Mouse (Mus musculus): ENCODE data around the gene Tenm3.

Tenm3 gene

GRCm38 (mm10) chr8:48240917-48241531, 602.7 kb downstream of the Tenm3 start:
- DNase-seq, result no peak

- peak; percentile 88 for DNase-seq
These were observed 606.8 kb downstream of the Tenm3 start for GRCm38 (mm10) chr8:48236968-48237367.

GRCm38 (mm10) chr8:48232927-48233326, 610.8 kb downstream of the Tenm3 start:
- DNase-seq, result no peak

GRCm38 (mm10) chr8:48231882-48232281, 611.9 kb downstream of the Tenm3 start:
- DNase-seq, result no peak

GRCm38 (mm10) chr8:48231389-48231788, 612.4 kb downstream of the Tenm3 start:
- no peak for DNase-seq

- DNase-seq, result no peak
These were observed 615.1 kb downstream of the Tenm3 start for GRCm38 (mm10) chr8:48228676-48229075.

- peak; percentile 30 for DNase-seq
These were observed 619.0 kb downstream of the Tenm3 start for GRCm38 (mm10) chr8:48224753-48225152.

GRCm38 (mm10) chr8:48222429-48222769, 621.4 kb downstream of the Tenm3 start:
- peak; percentile 92 for DNase-seq

- peak; percentile 87 for DNase-seq
These were observed 621.9 kb downstream of the Tenm3 start for GRCm38 (mm10) chr8:48221724-48222428.

- DNase-seq, result peak; percentile 32
These were observed 622.4 kb downstream of the Tenm3 start for GRCm38 (mm10) chr8:48221304-48221703.

GRCm38 (mm10) chr8:48220529-48221181, 623.1 kb downstream of the Tenm3 start:
- peak; percentile 60 for DNase-seq

- DNase-seq, result peak; percentile 32
These were observed 628.7 kb downstream of the Tenm3 start for GRCm38 (mm10) chr8:48215071-48215501.

GRCm38 (mm10) chr8:48214386-48214785, 629.4 kb downstream of the Tenm3 start:
- DNase-seq, result no peak

GRCm38 (mm10) chr8:48211931-48212330, 631.8 kb downstream of the Tenm3 start:
- DNase-seq, result no peak

GRCm38 (mm10) chr8:48207567-48207966, 636.2 kb downstream of the Tenm3 start:
- DNase-seq, result no peak

GRCm38 (mm10) chr8:48206922-48207321, 636.8 kb downstream of the Tenm3 start:
- no peak for DNase-seq

- DNase-seq, result no peak
These were observed 638.9 kb downstream of the Tenm3 start for GRCm38 (mm10) chr8:48204838-48205345.

GRCm38 (mm10) chr8:48204114-48204837, 639.5 kb downstream of the Tenm3 start:
- DNase-seq, result peak; percentile 67

- no peak for DNase-seq
These were observed 640.1 kb downstream of the Tenm3 start for GRCm38 (mm10) chr8:48203611-48204010.

GRCm38 (mm10) chr8:48203161-48203560, 640.6 kb downstream of the Tenm3 start:
- no peak for DNase-seq

GRCm38 (mm10) chr8:48202632-48203031, 641.1 kb downstream of the Tenm3 start:
- no peak for DNase-seq

- no peak for DNase-seq
These were observed 644.6 kb downstream of the Tenm3 start for GRCm38 (mm10) chr8:48199171-48199570.

GRCm38 (mm10) chr8:48195971-48196370, 647.8 kb downstream of the Tenm3 start:
- DNase-seq, result no peak

Measured in retina, postnatal 1 day (tissue).